Mouse (Mus musculus): ENCODE data around the gene Abcg4. TPM values are rescaled to one million over a fixed set of nuclear protein-coding genes. Genes with fewer than 3 reads are reported as not detected.

The Abcg4 gene
- polyA plus RNA-seq, 1 experiment = 0.21 TPM

DNA sequence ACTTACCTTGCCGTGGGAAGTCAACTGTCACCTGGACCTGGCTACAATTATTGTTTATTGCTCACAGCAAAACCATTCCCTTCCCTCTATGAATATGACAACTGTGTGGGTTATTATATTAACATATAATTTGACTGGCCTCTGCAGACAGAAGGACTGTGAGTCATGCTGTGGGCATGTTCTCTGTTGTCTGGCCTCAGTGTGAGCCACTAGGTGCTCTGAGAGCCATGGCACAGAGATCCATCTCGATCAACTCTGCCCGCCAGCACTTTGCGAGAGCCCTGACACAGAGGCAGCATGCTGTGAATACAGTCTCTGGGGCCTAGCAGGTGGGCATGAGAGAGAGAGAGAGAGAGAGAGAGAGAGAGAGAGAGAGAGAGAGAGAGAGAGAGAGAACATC lies 18.4 kb downstream of the Abcg4 start:
- Histone ChIP-seq H3ac (ENCODE audit: control insufficient read depth, insufficient read length, low read depth) (no peak overlapping the region), H3K4me3 (ENCODE audit: insufficient read depth, poor library complexity, severe bottlenecking) (no peak overlapping the region)

DNA sequence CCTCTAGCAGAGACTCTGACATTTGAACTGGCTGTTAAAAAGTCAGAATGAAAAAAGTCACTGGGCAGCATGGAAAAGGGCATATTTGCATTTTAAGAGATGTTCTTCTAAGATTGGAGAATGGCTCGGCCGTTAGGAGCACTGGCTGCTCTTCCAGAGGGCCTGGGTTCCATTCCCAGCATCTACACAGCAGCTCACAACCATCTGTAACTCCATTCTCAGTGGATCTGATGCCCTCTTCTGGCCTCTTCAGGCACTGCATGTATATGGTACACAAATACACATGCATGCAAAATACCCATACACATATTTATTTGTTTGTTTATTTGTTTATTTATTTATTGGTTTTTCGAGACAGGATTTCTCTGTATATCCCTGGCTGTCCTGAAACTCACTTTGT lies 19.3 kb downstream of the Abcg4 start:
- Histone ChIP-seq H3ac (ENCODE audit: control insufficient read depth, insufficient read length, low read depth) (no peak overlapping the region), H3K27me3 (ENCODE audit: control insufficient read depth, insufficient read depth, insufficient read length) (peaks cover 4% of the 10 kb centered on the region), H3K79me2 (ENCODE audit: control insufficient read depth, insufficient read depth) (no peaks in the 10 kb centered on the region), H3K36me3 (ENCODE audit: control insufficient read depth, insufficient read depth) (no peaks in the 10 kb centered on the region), H3K4me3 (ENCODE audit: insufficient read depth, poor library complexity, severe bottlenecking) (no peak overlapping the region), H3K79me3 (ENCODE audit: low read depth) (no peaks in the 10 kb centered on the region)
- TF ChIP-seq MYOD1 (IDR thresholded peaks at IDR 0.05; ENCODE audit: control insufficient read depth, insufficient read length, low read depth) = no peak
- TF ChIP-seq CEBPB (IDR thresholded peaks at IDR 0.05; ENCODE audit: low read depth) = no peak
- no peak for TF ChIP-seq FOSL1 (IDR thresholded peaks at IDR 0.05; ENCODE audit: insufficient read depth, low read length, poor library complexity, severe bottlenecking)
- no peak for TF ChIP-seq MAX (IDR thresholded peaks at IDR 0.05)
- no peak for TF ChIP-seq MYOG (IDR thresholded peaks at IDR 0.05; ENCODE audit: control insufficient read depth, extremely low read depth, insufficient read length)

More for the DNA sequence above, 18.4 kb downstream of the Abcg4 start:
- peaks cover 4% of the 10 kb centered on the region for H3K27me3 ChIP-seq (ENCODE audit: control insufficient read depth, insufficient read depth, insufficient read length)
- TF ChIP-seq MYOD1 (IDR thresholded peaks at IDR 0.05; ENCODE audit: control insufficient read depth, insufficient read length, low read depth) (no peak), USF1 (IDR thresholded peaks at IDR 0.05; ENCODE audit: low read depth) (no peak), MYOG (IDR thresholded peaks at IDR 0.05; ENCODE audit: control insufficient read depth, extremely low read depth, insufficient read length) (no peak), MAX (IDR thresholded peaks at IDR 0.05) (no peak), CEBPB (IDR thresholded peaks at IDR 0.05; ENCODE audit: low read depth) (no peak), FOSL1 (IDR thresholded peaks at IDR 0.05; ENCODE audit: insufficient read depth, low read length, poor library complexity, severe bottlenecking) (no peak), CTCF (IDR thresholded peaks at IDR 0.05; ENCODE audit: control insufficient read depth, insufficient read depth, insufficient read length) (no peak)
- no peaks in the 10 kb centered on the region for H3K79me2 ChIP-seq (ENCODE audit: control insufficient read depth, insufficient read depth)
- no peaks in the 10 kb centered on the region for H3K79me3 ChIP-seq (ENCODE audit: low read depth)
- no peaks in the 10 kb centered on the region for H3K36me3 ChIP-seq (ENCODE audit: control insufficient read depth, insufficient read depth)

DNA sequence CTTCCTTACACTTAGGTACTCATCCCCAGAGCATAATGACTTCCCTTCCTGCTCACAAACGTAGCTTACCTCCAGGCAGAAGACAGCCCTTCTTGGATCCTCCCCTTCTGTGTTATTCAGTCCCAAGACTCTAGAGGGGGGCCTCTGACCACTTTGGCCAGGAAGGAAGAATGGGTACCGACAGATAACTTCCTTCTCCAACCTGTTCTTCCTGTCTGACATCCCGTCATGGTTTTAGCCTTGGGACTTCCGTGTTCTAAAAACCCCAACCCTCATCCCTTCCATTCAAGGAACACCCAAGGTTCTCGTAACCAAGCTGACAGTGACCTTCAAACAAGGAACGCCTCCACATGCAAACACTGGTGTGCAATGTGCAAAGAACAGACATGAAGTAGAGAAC lies 20.0 kb downstream of the Abcg4 start, which contains the start of gene Nlrx1:
Gene Nlrx1 (minus strand): TSS at position 168 of the 400 bp plus-strand sequence.
- peaks cover 2% of the 10 kb centered on the region for H3K27me3 ChIP-seq (ENCODE audit: control insufficient read depth, insufficient read depth, insufficient read length)
- H3K79me3 ChIP-seq (ENCODE audit: low read depth) = no peaks in the 10 kb centered on the region
- peak within 1 kb of the TSS; percentile 79 for H3ac ChIP-seq (ENCODE audit: control insufficient read depth, insufficient read length, low read depth)
- no peak for TF ChIP-seq MAX (IDR thresholded peaks at IDR 0.05)
- TF ChIP-seq FOSL1 (IDR thresholded peaks at IDR 0.05; ENCODE audit: insufficient read depth, low read length, poor library complexity, severe bottlenecking) = no peak
- TF ChIP-seq USF1 (IDR thresholded peaks at IDR 0.05; ENCODE audit: low read depth) = no peak
- TF ChIP-seq CTCF (IDR thresholded peaks at IDR 0.05; ENCODE audit: control insufficient read depth, insufficient read depth, insufficient read length) = no peak
- no peak for TF ChIP-seq CEBPB (IDR thresholded peaks at IDR 0.05; ENCODE audit: low read depth)
- no peak for TF ChIP-seq MYOD1 (IDR thresholded peaks at IDR 0.05; ENCODE audit: control insufficient read depth, insufficient read length, low read depth)
- TF ChIP-seq MYOG (IDR thresholded peaks at IDR 0.05; ENCODE audit: control insufficient read depth, extremely low read depth, insufficient read length) = no peak
- no peaks in the 10 kb centered on the region for H3K79me2 ChIP-seq (ENCODE audit: control insufficient read depth, insufficient read depth)
- H3K36me3 ChIP-seq (ENCODE audit: control insufficient read depth, insufficient read depth) = no peaks in the 10 kb centered on the region
- peak within 1 kb of the TSS; percentile 6 for H3K4me3 ChIP-seq (ENCODE audit: insufficient read depth, poor library complexity, severe bottlenecking)

DNA sequence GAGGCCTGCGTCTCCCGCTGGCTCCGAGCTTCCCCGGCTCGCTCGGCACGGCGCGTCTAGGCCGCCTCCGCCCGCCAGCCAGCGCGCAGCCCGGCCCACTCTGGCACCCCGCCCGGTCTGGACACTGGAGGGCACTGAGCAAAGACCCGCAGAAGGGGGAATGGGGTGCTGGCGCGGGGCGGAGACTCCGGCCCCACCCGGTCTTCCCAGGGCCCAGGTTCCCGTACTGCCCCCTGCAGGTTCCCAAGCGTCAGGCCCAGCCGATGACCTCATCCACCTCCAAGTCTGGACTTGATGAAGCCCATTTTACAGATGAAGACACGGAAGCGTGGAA lies 20.4 kb downstream of the Abcg4 start:
- TF ChIP-seq CTCF (IDR thresholded peaks at IDR 0.05; ENCODE audit: control insufficient read depth, insufficient read depth, insufficient read length) (peak; percentile 54), MYOD1 (IDR thresholded peaks at IDR 0.05; ENCODE audit: control insufficient read depth, insufficient read length, low read depth) (no peak)

DNA sequence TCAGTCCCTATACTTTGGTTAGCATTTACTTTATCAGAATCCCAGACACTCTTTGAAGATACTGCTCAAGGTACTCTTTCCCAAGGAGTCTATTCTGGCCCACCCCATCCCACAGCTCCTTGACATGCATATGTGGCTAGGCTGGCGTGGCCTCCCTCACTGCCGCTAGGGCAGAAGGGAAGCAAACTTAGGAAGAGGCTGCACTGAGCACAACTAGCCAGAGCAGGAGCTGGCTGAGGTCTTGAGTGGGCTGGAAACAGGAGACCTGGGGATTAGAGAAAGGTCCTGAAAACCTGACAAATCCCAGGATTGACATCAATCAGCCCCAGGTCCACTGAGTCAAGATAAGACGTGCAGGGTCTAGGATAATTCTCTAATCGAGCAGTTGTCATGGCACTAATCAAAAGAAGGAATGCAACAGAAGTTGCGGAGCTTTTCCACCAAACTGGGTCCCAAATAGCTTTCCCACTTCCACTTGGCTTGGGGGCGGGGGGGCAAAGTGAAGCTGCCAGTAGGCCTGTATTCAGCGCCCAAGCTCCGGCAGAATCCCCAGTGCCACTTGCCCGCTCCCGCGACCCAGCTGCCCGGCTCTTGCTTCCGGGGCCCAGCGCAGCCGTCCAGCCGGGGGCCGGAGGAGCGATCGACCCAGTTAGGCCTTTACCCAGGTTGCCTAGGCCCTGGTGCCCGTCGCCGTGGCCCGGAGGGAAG lies 20.9 kb downstream of the Abcg4 start:
- no peaks in the 10 kb centered on the region for H3K36me3 ChIP-seq (ENCODE audit: control insufficient read depth, insufficient read depth)
- H3ac ChIP-seq (ENCODE audit: control insufficient read depth, insufficient read length, low read depth) = peak overlapping the region; percentile 79
- no peaks in the 10 kb centered on the region for H3K27me3 ChIP-seq (ENCODE audit: control insufficient read depth, insufficient read depth, insufficient read length)
- peak overlapping the region; percentile 6 for H3K4me3 ChIP-seq (ENCODE audit: insufficient read depth, poor library complexity, severe bottlenecking)
- H3K79me2 ChIP-seq (ENCODE audit: control insufficient read depth, insufficient read depth) = no peaks in the 10 kb centered on the region
- H3K79me3 ChIP-seq (ENCODE audit: low read depth) = no peaks in the 10 kb centered on the region
- no peak for TF ChIP-seq CEBPB (IDR thresholded peaks at IDR 0.05; ENCODE audit: low read depth)
- TF ChIP-seq MYOG (IDR thresholded peaks at IDR 0.05; ENCODE audit: control insufficient read depth, extremely low read depth, insufficient read length) = no peak
- TF ChIP-seq MAX (IDR thresholded peaks at IDR 0.05) = no peak
- no peak for TF ChIP-seq CTCF (IDR thresholded peaks at IDR 0.05; ENCODE audit: control insufficient read depth, insufficient read depth, insufficient read length)
- no peak for TF ChIP-seq USF1 (IDR thresholded peaks at IDR 0.05; ENCODE audit: low read depth)
- TF ChIP-seq FOSL1 (IDR thresholded peaks at IDR 0.05; ENCODE audit: insufficient read depth, low read length, poor library complexity, severe bottlenecking) = no peak
- TF ChIP-seq MYOD1 (IDR thresholded peaks at IDR 0.05; ENCODE audit: control insufficient read depth, insufficient read length, low read depth) = no peak

More for the DNA sequence above, 20.4 kb downstream of the Abcg4 start:
- H3K36me3 ChIP-seq (ENCODE audit: control insufficient read depth, insufficient read depth) = no peaks in the 10 kb centered on the region
- no peaks in the 10 kb centered on the region for H3K79me2 ChIP-seq (ENCODE audit: control insufficient read depth, insufficient read depth)
- H3ac ChIP-seq (ENCODE audit: control insufficient read depth, insufficient read length, low read depth) = peak overlapping the region; percentile 79
- H3K27me3 ChIP-seq (ENCODE audit: control insufficient read depth, insufficient read depth, insufficient read length) = no peaks in the 10 kb centered on the region
- no peaks in the 10 kb centered on the region for H3K79me3 ChIP-seq (ENCODE audit: low read depth)
- H3K4me3 ChIP-seq (ENCODE audit: insufficient read depth, poor library complexity, severe bottlenecking) = peak overlapping the region; percentile 6
